19 mouse cellular contexts compared by ENCODE assay signal in the genomic region with DNA sequence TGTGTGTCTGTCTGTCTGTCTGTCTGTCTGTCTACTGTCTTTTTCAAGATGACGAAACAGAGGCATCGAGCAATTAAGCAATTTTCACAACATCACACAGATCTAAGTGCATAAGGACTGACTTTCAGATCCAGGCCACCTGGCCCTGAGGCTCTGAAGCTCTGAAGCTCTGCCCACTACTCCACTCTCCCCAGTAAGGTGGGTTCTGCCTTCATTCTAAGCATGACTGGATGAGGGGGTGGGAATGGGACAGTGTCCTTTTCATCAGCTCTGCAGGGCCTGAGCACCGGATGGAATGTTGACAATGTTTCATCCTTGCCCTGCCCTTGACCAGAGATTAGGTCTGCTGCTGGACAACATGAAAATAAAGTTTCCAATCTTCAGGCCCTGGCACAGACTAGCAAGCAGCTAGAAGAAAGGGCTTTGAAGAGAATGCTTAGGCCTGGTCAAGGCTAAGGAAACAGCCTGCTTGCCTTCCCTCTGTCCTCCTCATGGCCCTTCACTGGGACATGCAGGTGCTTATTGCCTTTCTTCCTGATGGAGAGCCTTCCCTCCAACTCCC. TPM values are rescaled to one million over a fixed set of nuclear protein-coding genes. Genes with fewer than 3 reads are reported as not detected.
DNase-seq lines count a peak whose midpoint lies in the region; ATAC-seq and TF ChIP-seq lines count a peak whose summit lies in the region.
"Had no signal": no experiment of that assay in that cellular context is flagged by ENCODE, and none has a peak within 500 bp of the region (broad histone marks: within the 10 kb centered on the region; RNA-seq: fewer than 3 reads in every experiment).

No protein-coding gene starts in this region.

- DNase-seq in forebrain, postnatal 0 days, result no peak
- DNase-seq in liver, result no peak
- DNase-seq in layer of hippocampus, adult 9-10 months (ENCODE audit: low spot score), result no peak
- DNase-seq: adrenal gland, postnatal 14 days; cerebellum, adult 11-12 months; cerebellum, adult 9-10 months; cerebellum, postnatal 25 days; gastrocnemius, adult 2 months; gastrocnemius, postnatal 25 days; heart, adult 18-20 months; heart, postnatal 36 days had no signal

- 75% methylated on average over 3 of the region's 3 CpGs for WGBS in forebrain, postnatal 0 days
- 88% methylated on average over 3 of the region's 3 CpGs for WGBS in forebrain, embryonic 13.5 days
- WGBS in liver, embryonic 16.5 days (ENCODE audit: insufficient replicate concordance), result 54% methylated on average over 3 of the region's 3 CpGs

- H3K4me3 ChIP-seq in forebrain, postnatal 0 days (ENCODE audit: low read depth, low read length), result no peak overlapping the region
- no peak overlapping the region for H3K4me3 ChIP-seq in forebrain, embryonic 13.5 days
- no peak overlapping the region for H3K4me3 ChIP-seq in liver, embryonic 16.5 days (ENCODE audit: low read depth, low read length)
- H3K4me3 ChIP-seq: embryonic facial prominence, embryonic 13.5 days; gastrocnemius, adult 2 months; heart, embryonic 13.5 days; hindbrain, embryonic 15.5 days had no signal

- ATAC-seq in forebrain, postnatal 0 days, result no peak
- ATAC-seq in forebrain, embryonic 13.5 days, result no peak
- peak; percentile 3; the same call in 1 of the 2 replicates for ATAC-seq in liver, embryonic 16.5 days (ENCODE audit: low read depth)
- 0 out of 2 replicates have a peak, but pooled peaks have one; percentile 23 for ATAC-seq in granulocyte monocyte progenitor cell, adult 5-6 weeks (replicated peaks; ENCODE audit: poor library complexity, severe bottlenecking)
- ATAC-seq: intestine, embryonic 16.5 days had no signal

- peaks cover 32% of the 10 kb centered on the region for H3K4me1 ChIP-seq in forebrain, postnatal 0 days (ENCODE audit: insufficient read depth)
- H3K4me1 ChIP-seq in forebrain, embryonic 13.5 days, result peaks cover 39% of the 10 kb centered on the region
- peaks cover 3% of the 10 kb centered on the region; the same call in 1 of the 2 replicates for H3K4me1 ChIP-seq in liver, embryonic 16.5 days (ENCODE audit: control insufficient read depth, low read depth, low read length)

- no peak for TF ChIP-seq CTCF in forebrain, postnatal 0 days (IDR thresholded peaks at IDR 0.05; ENCODE audit: low read depth)

- peak overlapping the region; percentile 50 for H3K27ac ChIP-seq in forebrain, postnatal 0 days (ENCODE audit: low read depth, low read length)
- H3K27ac ChIP-seq in forebrain, embryonic 13.5 days, result no peak overlapping the region
- no peak overlapping the region for H3K27ac ChIP-seq in liver, embryonic 16.5 days (ENCODE audit: low read length)
- H3K27ac ChIP-seq: embryonic facial prominence, embryonic 13.5 days; gastrocnemius, adult 2 months; heart, embryonic 13.5 days; hindbrain, embryonic 15.5 days had no signal

- H3K9me3 ChIP-seq in forebrain, postnatal 0 days (ENCODE audit: low read length), result peaks cover 9% of the 10 kb centered on the region; the same call in 1 of the 2 replicates
- 0 out of 2 replicates have a peak, but pooled peaks cover 4% of the 10 kb centered on the region for H3K9me3 ChIP-seq in forebrain, embryonic 13.5 days (replicated peaks)
- no peaks in the 10 kb centered on the region for H3K9me3 ChIP-seq in liver, embryonic 16.5 days (replicated peaks; ENCODE audit: control insufficient read depth, low read length)
- H3K9me3 ChIP-seq: G1E; heart, embryonic 13.5 days had no signal

- no peaks in the 10 kb centered on the region for H3K27me3 ChIP-seq in forebrain, postnatal 0 days (ENCODE audit: insufficient read depth, low read length)
- H3K27me3 ChIP-seq in forebrain, embryonic 13.5 days, result no peaks in the 10 kb centered on the region
- H3K27me3 ChIP-seq in liver, embryonic 16.5 days (ENCODE audit: control insufficient read depth, insufficient read depth, low read depth, low read length), result peaks cover 23% of the 10 kb centered on the region
- H3K27me3 ChIP-seq: hindbrain, embryonic 15.5 days had no signal

- 0 out of 2 replicates have a peak, but pooled peaks cover under 1% of the 10 kb centered on the region for H3K36me3 ChIP-seq in forebrain, postnatal 0 days (ENCODE audit: insufficient read depth)
- H3K36me3 ChIP-seq in forebrain, embryonic 13.5 days (ENCODE audit: poor library complexity, severe bottlenecking), result no peaks in the 10 kb centered on the region
- no peaks in the 10 kb centered on the region for H3K36me3 ChIP-seq in liver, embryonic 16.5 days (ENCODE audit: control insufficient read depth, insufficient read depth)
- H3K36me3 ChIP-seq: embryonic facial prominence, embryonic 13.5 days; G1E; heart, embryonic 13.5 days; hindbrain, embryonic 15.5 days had no signal

- H3K4me2 ChIP-seq in forebrain, postnatal 0 days (ENCODE audit: low read depth), result no peak overlapping the region
- no peak overlapping the region for H3K4me2 ChIP-seq in forebrain, embryonic 13.5 days
- H3K4me2 ChIP-seq in liver, embryonic 16.5 days (ENCODE audit: low read depth, low read length), result no peak overlapping the region
- H3K4me2 ChIP-seq: embryonic facial prominence, embryonic 13.5 days; hindbrain, embryonic 15.5 days had no signal

- H3K9ac ChIP-seq in forebrain, postnatal 0 days, result no peak overlapping the region
- no peak overlapping the region for H3K9ac ChIP-seq in forebrain, embryonic 13.5 days
- H3K9ac ChIP-seq in liver, embryonic 16.5 days (ENCODE audit: low read depth, low read length), result no peak overlapping the region
- H3K9ac ChIP-seq: embryonic facial prominence, embryonic 13.5 days; heart, embryonic 13.5 days; hindbrain, embryonic 15.5 days had no signal

RNA-seq across cellular contexts. Expression of gene Mturn, which starts 25.3 kb away (rescaled TPM):
- total RNA-seq in forebrain, postnatal 0 days (2014; rRNA removed), result 241 and 274 TPM in 2 replicates
- polyA plus RNA-seq in forebrain, postnatal 0 days (2015; fragmentation: Nextera tagmentation; extraction: Ambion mirVana), result 92.8 and 107 TPM in 2 replicates
- polyA plus RNA-seq in forebrain, embryonic 13.5 days (2015; fragmentation: Nextera tagmentation; extraction: Ambion mirVana), result 54.3 and 55.7 TPM in 2 replicates
- polyA plus RNA-seq in liver, embryonic 16.5 days (2015; fragmentation: Nextera tagmentation; extraction: Ambion mirVana), result 2.5 and 2.6 TPM in 2 replicates
- 0.04 TPM in 1 of 2 replicates, not detected in the other for total RNA-seq in granulocyte monocyte progenitor cell, adult 5-6 weeks (2014; fragmentation: Nextera tagmentation)
- 0.13 TPM in 1 of 2 replicates, not detected in the other for total RNA-seq in granulocyte monocyte progenitor cell, adult 5-6 weeks (2017)

Comparison
In these comparisons a context has a peak if more than half of its experiments do, and no peak if none do; other contexts are left out.
1. ATAC-seq: peak in liver, embryonic 16.5 days (single experiment) and granulocyte monocyte progenitor cell, adult 5-6 weeks (single experiment); none in forebrain, postnatal 0 days (single experiment) and forebrain, embryonic 13.5 days (single experiment).
2. RNA of gene Mturn, which starts 25.3 kb away (polyA plus RNA-seq): 92.8 to 107 TPM in forebrain, postnatal 0 days and 54.3 to 55.7 TPM in forebrain, embryonic 13.5 days; 2.5 to 2.6 TPM in liver, embryonic 16.5 days; every median in the first group is over 10 times any median in the second.